Mouse (Mus musculus): ENCODE measurements around the gene Asrgl1.
"Not testable (repeated sequence)": the region's sequence is repeated elsewhere in the genome, so short reads cannot be mapped to it uniquely, and the experiment has no call there.

The Asrgl1 gene

DNA sequence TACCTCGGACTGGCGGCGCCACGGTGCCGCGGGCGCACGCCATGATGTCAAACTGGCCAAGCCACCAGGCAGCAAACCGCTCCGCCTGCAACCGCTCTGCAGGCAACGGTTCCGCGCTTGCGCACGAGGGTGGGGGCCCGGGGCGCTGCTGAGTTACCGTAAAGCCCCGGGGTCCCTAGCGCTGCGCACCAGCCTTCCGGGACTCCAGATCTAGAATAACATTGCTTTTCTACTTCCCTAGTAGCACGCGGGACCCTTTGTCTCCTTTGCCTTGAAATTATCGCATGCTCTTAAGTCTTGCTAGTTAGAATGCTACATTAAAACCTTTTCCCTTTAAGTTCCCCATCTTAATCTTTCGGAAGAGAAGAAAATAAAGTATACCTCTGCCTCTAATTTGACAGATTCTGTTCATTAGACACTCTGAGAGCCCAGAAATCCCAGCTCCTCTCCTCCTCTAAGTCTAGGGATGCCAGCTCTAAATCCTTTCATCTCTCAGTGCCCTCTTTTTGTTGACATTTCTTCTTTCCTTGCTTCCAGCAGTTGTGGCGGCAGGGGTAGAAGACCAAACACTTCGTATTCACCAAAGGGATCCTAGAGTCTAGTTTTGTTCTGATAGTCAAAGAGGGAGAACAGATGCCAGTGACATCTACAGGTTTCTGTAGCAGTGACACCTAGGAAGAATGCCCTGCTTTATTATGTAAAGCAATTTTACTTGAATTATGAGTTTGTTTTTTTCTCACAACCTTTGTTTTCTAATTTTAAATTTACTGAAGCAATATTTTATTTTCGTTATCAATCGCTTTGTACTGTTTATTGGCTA is at the start of gene Asrgl1:
Asrgl1 (minus strand) TSS at position 125 of the 820 bp plus-strand sequence.
- DNase-seq (ENCODE audit: low spot score in 2 of 2), result peak; percentile 91 to 92

GRCm38 (mm10) chr19:9146214-9146613 is 10.8 kb upstream of the Asrgl1 start:
- no peak for DNase-seq (ENCODE audit: low spot score in 2 of 2)

DNA sequence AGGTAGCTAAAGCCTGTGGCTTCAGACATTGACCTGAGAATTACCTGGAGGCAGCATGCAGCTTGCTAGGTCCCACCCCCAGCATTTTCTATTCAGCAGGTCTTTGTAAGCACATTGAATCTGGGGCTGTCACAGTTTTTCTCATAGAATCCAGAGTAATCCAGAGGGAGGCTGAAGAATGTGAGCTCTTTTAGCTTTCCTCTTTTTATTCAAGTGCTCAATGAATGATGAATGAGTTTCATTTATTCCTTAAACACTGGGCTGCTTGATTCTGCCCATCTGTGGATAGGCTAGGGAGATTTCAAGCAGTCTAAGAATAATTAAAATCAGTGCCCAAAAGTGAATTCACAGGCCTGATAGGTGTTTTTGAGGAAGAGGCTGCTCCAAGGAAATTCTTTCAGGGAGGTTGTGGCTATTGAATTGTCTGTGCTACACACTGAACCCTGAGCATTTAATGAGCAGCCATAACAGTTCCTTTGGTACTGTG is 8.2 kb upstream of the Asrgl1 start:
- no peak for DNase-seq (ENCODE audit: low spot score in 2 of 2)

DNA sequence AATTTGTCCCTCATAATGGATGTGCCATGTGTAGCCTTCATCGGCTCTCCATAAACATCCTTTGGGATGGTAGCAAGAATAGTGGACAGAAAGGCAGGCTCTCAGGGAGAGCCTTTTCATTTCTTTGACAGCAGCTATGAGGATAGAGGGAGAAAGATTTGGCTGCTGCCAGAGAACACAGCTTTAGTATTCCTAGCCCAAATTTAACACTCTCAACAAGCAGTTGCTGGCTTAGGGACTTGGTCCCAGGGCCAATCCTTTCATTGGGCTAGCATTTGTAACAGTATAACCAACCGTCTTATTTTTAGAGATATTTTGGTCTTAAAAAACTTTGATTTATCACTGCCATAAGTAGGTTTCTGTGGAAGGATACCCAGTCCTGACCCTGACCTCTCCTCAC is 7.8 kb upstream of the Asrgl1 start:
- DNase-seq (ENCODE audit: low spot score in 2 of 2), result no peak

DNA sequence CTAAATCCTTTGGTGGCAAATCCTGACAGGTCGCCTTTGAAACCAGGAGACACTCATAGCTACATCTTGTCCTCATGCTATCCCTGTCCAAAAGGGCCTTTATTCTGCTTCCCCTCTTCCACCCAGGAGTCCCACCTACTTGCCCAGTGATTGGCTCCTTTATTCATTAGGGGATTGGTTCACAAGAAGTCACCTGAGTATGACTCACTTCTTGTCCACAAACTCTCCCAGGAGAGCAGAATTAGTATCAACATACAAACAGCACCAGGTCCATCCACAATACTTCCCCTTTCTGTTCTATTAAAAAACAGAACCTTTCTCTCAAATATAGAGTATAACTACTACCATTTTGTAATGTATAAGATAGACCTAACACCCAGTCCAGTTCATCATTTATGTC is 4.9 kb upstream of the Asrgl1 start:
- DNase-seq (ENCODE audit: low spot score in 2 of 2), result not testable (repeated sequence)

GRCm38 (mm10) chr19:9137159-9137558 is 1.7 kb upstream of the Asrgl1 start:
- DNase-seq (ENCODE audit: low spot score in 2 of 2), result no peak

- peak; percentile 38 to 49 for DNase-seq (ENCODE audit: low spot score in 2 of 2)
Measured at GRCm38 (mm10) chr19:9134746-9135511, 507 bp downstream of the Asrgl1 start.

GRCm38 (mm10) chr19:9129996-9130395 is 5.4 kb downstream of the Asrgl1 start:
- DNase-seq (ENCODE audit: low spot score in 2 of 2), result no peak

GRCm38 (mm10) chr19:9128499-9129194 is 6.8 kb downstream of the Asrgl1 start:
- DNase-seq (ENCODE audit: low spot score in 2 of 2), result no peak

DNA sequence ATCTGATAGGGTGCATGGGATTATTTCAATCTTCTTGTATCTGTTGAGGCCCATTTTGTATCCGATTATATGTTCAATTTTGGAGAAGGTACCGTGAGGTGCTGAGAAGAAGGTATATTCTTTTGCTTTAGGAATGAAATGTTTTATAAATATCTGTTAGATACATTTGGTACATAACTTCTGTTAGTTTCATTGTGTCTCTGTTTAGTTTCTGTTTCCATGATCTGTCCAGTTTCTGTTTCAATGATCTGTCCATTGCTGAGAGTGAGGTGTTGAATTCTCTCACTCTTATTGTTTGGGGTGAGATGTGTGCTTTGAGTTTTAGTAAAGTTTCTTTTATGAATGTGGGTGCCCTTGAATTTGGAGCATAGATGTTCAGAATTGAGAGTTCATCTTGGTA is 11.4 kb downstream of the Asrgl1 start:
- DNase-seq (ENCODE audit: low spot score in 2 of 2), result not testable (repeated sequence)

DNA sequence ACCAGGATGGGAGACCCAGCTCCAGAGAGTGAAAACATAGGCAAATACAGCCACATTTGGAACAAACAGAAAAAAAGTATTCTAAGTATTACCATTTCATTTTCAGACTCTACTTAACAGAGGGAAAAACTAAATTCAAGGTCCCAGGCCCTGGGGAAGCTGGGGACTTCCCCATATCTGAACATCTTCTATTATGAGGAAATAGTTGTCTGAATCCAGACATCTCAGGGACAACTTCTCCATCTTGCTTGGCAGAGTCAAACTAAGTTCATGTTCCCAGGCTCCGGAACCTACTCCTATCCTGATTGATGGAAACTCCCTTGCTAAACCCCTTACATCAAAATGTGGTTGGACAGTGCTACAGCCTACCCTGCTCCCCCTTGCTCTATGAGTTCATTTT is 13.0 kb downstream of the Asrgl1 start:
- DNase-seq (ENCODE audit: low spot score in 2 of 2), result no peak

DNA sequence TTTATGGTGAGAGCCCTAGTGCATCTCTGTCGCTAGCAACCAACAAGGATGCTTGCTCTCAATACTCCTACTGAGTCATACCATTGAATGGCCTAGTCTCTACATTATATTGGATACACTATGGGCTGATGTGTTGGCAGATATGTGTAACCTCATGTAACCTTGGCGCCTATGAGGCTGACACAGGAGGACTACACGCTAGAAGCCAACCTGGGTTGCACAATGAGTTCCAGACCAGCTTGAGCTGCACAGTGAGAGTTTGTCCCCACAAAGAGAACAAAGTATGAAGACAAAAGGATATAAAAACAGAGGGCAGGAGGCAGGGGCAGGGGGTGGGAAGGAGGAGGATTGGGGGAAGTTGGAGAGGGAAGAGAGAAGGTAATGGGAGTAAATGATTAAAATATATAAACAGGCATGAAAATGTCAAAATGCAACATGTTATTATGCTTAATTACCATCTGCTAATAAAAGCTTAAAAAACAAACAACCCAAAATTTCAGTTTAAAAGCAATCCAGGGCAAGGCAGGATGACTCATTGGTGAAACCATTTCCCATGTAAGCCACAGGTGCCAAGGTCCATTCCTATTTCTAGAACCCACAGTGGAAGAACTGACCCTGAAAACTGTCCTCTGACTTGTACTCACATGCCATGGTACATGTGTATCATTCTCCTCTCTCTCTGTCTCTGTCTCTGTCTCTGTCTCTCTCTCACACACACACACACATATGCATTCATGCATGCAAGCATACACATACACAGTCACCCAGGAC is 15.6 kb downstream of the Asrgl1 start:
- DNase-seq (ENCODE audit: low spot score in 2 of 2), result no peak

DNA sequence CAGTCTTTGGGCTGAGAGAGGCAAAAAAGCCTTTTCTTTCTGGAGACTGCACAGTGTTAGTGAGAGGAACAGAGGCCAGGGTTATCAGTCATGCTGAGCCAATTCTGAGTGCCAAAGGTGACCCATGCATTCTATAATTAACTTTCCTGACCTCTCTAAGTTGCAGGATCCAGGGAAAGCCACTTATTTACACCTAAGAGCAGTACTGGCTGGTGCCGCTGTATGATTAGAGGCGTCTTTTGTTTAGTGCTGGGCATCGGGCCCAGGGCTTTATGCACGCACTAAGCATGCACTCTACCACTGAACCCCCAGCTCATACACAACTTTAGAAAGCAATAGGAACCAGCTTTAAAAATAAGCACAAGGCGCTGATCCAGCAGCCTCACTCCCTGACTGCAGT is 18.2 kb downstream of the Asrgl1 start:
- DNase-seq (ENCODE audit: low spot score in 2 of 2), result no peak

DNA sequence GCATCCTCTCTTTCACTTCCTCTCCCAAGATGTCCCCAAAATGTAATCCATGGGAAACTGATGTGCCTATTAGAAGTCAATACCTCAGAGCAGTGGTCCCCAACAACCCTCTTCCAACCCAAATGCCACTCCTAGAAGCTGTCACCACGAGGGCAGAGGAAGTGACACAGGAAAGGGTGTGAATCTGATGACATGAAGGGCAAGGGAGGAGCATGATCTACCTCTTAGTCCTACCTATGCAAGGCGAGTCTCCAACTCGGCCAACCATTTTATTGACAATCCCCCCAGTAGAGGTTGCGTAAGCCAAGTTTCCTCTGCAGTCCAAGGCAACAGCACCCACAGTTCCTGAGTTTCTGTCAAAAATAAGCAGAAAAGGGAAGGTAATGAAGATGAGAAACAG is 19.2 kb downstream of the Asrgl1 start:
- no peak for DNase-seq (ENCODE audit: low spot score in 2 of 2)

- DNase-seq (ENCODE audit: low spot score in 2 of 2), result no peak
Measured at GRCm38 (mm10) chr19:9112043-9112442, 23.4 kb downstream of the Asrgl1 start.

- DNase-seq (ENCODE audit: low spot score in 2 of 2), result peak; percentile 57 to 66
Measured at GRCm38 (mm10) chr19:9110182-9110869, 25.1 kb downstream of the Asrgl1 start.

DNA sequence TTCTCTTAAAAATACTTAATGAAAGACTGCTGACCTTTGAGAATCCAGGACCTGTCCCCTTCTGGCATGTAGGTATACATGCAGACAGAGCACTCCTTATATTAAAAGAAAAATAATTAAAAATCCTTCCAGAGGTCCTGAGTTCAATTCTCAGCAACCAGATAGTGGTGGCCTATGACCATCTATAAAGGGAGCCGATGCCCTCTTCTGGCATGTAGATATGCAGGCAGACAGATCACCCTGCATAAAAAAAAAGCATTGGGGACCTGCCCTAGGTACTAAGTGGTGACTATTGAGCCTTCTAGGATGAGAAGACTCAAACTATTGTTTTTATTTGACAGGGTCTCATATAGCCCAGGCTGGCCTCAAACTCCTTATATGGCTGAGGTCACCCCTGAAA is 26.9 kb downstream of the Asrgl1 start:
- DNase-seq (ENCODE audit: low spot score in 2 of 2), result no peak

DNA sequence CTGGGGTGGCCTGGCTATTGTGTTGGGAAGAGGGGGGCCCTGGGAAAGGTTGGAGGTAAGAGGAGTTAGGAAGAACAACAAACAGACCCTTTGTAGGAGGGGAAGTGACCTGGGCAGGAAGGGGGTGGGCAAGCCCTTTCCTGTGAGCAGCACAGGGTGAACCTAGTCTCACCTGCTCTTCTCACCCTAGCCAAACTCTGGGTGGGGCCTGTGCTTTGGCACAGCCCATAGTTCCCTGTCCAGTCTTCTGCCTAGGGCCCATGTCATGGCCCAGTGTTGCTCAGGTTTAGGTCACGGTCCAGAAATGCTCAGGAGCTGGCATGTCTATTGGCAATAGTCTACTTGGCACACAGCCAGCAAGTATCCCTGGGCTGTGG is 28.1 kb downstream of the Asrgl1 start:
- DNase-seq (ENCODE audit: low spot score in 2 of 2), result no peak

- DNase-seq (ENCODE audit: low spot score in 2 of 2), result no peak
Measured at GRCm38 (mm10) chr19:9106751-9107378, 28.6 kb downstream of the Asrgl1 start.

GRCm38 (mm10) chr19:9106096-9106495 is 29.3 kb downstream of the Asrgl1 start:
- DNase-seq (ENCODE audit: low spot score in 2 of 2), result no peak
